Mouse (Mus musculus): Measurements from ENCODE around the gene Tmem102. TPM values are rescaled to one million over a fixed set of nuclear protein-coding genes. Genes with fewer than 3 reads are reported as not detected.
A peak's percentile ranks its signal among the peaks of the same experiment; 100 is the strongest.

The Tmem102 gene
- polyA plus RNA-seq, 1 experiment from 2014 or later = 0.82 TPM

DNA sequence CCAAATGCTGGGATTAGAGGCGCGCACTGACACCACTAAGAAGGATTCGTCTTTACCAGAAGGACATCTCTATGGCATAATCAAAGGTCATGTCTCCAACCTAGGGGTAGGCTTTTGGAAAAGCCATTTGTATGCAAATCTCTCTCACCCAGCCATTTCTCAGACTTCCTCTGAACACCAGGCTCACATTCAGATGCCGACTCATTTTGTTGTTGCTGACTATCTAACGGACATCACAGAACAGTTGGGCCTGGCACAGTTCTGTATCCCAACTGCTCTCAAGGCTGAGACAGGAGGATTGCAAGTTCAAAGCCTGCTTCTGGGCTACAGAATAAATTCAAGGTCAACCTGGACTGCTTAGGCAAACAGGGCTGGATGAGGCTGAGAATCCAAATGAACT is 18.1 kb downstream of the Tmem102 start:
- Histone ChIP-seq H3K9ac (replicated peaks; ENCODE audit: low read length) (no peak overlapping the region), H3K27ac (replicated peaks; ENCODE audit: low read depth, low read length) (no peak overlapping the region), H3K9me3 (ENCODE audit: control insufficient read depth, low read length) (no peaks in the 10 kb centered on the region), H3K27me3 (ENCODE audit: control insufficient read depth, insufficient read depth, low read length) (no peaks in the 10 kb centered on the region), H3K4me1 (ENCODE audit: control insufficient read depth, insufficient read depth, low read length) (no peaks in the 10 kb centered on the region), H3K36me3 (ENCODE audit: control insufficient read depth, insufficient read depth, low read length) (no peaks in the 10 kb centered on the region), H3K4me3 (replicated peaks; ENCODE audit: low read depth, low read length) (no peak overlapping the region), H3K4me2 (ENCODE audit: low read length) (no peak overlapping the region)
- no peak for DNase-seq
- WGBS = 64% methylated on average over 5 of the region's 5 CpGs
- ATAC-seq (ENCODE audit: low FRiP score, low TSS enrichment) = no peak

GRCm38 (mm10) chr11:69784793-69785272 is 20.6 kb downstream of the Tmem102 start:
- no peak for ATAC-seq (ENCODE audit: low FRiP score, low TSS enrichment)
- no peaks in the 10 kb centered on the region for H3K4me1 ChIP-seq (ENCODE audit: control insufficient read depth, insufficient read depth, low read length)
- DNase-seq = no peak
- no peaks in the 10 kb centered on the region for H3K27me3 ChIP-seq (ENCODE audit: control insufficient read depth, insufficient read depth, low read length)
- no peak overlapping the region for H3K4me2 ChIP-seq (ENCODE audit: low read length)
- no peaks in the 10 kb centered on the region for H3K9me3 ChIP-seq (ENCODE audit: control insufficient read depth, low read length)
- H3K27ac ChIP-seq (replicated peaks; ENCODE audit: low read depth, low read length) = no peak overlapping the region
- H3K4me3 ChIP-seq (replicated peaks; ENCODE audit: low read depth, low read length) = no peak overlapping the region
- no peaks in the 10 kb centered on the region for H3K36me3 ChIP-seq (ENCODE audit: control insufficient read depth, insufficient read depth, low read length)
- H3K9ac ChIP-seq (replicated peaks; ENCODE audit: low read length) = no peak overlapping the region
- 51% methylated on average over 15 of the region's 15 CpGs for WGBS

DNA sequence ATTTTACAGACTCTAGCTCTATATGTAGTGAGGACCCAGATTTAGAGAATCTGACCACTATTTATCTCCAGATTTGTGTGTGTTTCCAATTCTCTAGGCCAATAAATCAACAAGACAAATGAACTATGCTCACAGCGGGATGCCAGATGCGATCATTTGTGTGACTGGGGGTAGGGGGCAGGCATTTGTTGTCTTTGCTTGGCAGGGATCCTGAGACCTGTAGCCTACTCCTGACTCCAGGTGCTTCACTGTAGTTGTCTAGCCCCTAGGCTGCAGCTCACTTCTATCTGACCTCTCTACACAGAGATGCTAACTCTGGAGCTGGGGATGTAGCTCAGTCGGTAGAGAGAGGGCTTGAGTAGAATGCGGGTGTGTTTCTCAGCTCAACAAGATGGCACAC is 23.6 kb downstream of the Tmem102 start:
- Histone ChIP-seq H3K4me3 (replicated peaks; ENCODE audit: low read depth, low read length) (no peak overlapping the region), H3K4me2 (ENCODE audit: low read length) (no peak overlapping the region), H3K9ac (replicated peaks; ENCODE audit: low read length) (no peak overlapping the region), H3K4me1 (ENCODE audit: control insufficient read depth, insufficient read depth, low read length) (no peaks in the 10 kb centered on the region), H3K27ac (replicated peaks; ENCODE audit: low read depth, low read length) (no peak overlapping the region), H3K9me3 (ENCODE audit: control insufficient read depth, low read length) (no peaks in the 10 kb centered on the region), H3K36me3 (ENCODE audit: control insufficient read depth, insufficient read depth, low read length) (peaks cover 8% of the 10 kb centered on the region), H3K27me3 (ENCODE audit: control insufficient read depth, insufficient read depth, low read length) (no peaks in the 10 kb centered on the region)
- 40% methylated on average over 4 of the region's 4 CpGs for WGBS
- ATAC-seq (ENCODE audit: low FRiP score, low TSS enrichment) (no peak), DNase-seq (no peak)

- Histone ChIP-seq H3K27ac (replicated peaks; ENCODE audit: low read depth, low read length) (no peak overlapping the region), H3K4me2 (ENCODE audit: low read length) (no peak overlapping the region), H3K9me3 (ENCODE audit: control insufficient read depth, low read length) (no peaks in the 10 kb centered on the region), H3K4me1 (ENCODE audit: control insufficient read depth, insufficient read depth, low read length) (no peaks in the 10 kb centered on the region), H3K4me3 (replicated peaks; ENCODE audit: low read depth, low read length) (no peak overlapping the region), H3K9ac (replicated peaks; ENCODE audit: low read length) (no peak overlapping the region), H3K36me3 (ENCODE audit: control insufficient read depth, insufficient read depth, low read length) (peaks cover 13% of the 10 kb centered on the region), H3K27me3 (ENCODE audit: control insufficient read depth, insufficient read depth, low read length) (no peaks in the 10 kb centered on the region)
- no peak for ATAC-seq (ENCODE audit: low FRiP score, low TSS enrichment)
- DNase-seq = no peak
- 54% methylated on average over 7 of the region's 7 CpGs for WGBS
These were observed 26.4 kb downstream of the Tmem102 start for GRCm38 (mm10) chr11:69778985-69779384.

GRCm38 (mm10) chr11:69778258-69778982 is 27.0 kb downstream of the Tmem102 start:
- ATAC-seq (ENCODE audit: low FRiP score, low TSS enrichment) = no peak
- no peak overlapping the region for H3K9ac ChIP-seq (replicated peaks; ENCODE audit: low read length)
- WGBS = 64% methylated on average over 23 of the region's 23 CpGs

GRCm38 (mm10) chr11:69777504-69778257 is 27.7 kb downstream of the Tmem102 start:
- DNase-seq = no peak
- no peak overlapping the region for H3K4me2 ChIP-seq (ENCODE audit: low read length)
- no peak overlapping the region for H3K9ac ChIP-seq (replicated peaks; ENCODE audit: low read length)
- ATAC-seq (ENCODE audit: low FRiP score, low TSS enrichment) = 0 out of 2 replicates have a peak, but pooled peaks have one; percentile 11
- H3K4me3 ChIP-seq (replicated peaks; ENCODE audit: low read depth, low read length) = no peak overlapping the region
- H3K4me1 ChIP-seq (ENCODE audit: control insufficient read depth, insufficient read depth, low read length) = no peaks in the 10 kb centered on the region
- no peak overlapping the region for H3K27ac ChIP-seq (replicated peaks; ENCODE audit: low read depth, low read length)
- no peaks in the 10 kb centered on the region for H3K9me3 ChIP-seq (ENCODE audit: control insufficient read depth, low read length)
- H3K36me3 ChIP-seq (ENCODE audit: control insufficient read depth, insufficient read depth, low read length) = peaks cover 13% of the 10 kb centered on the region
- 62% methylated on average over 26 of the region's 26 CpGs for WGBS
- H3K27me3 ChIP-seq (ENCODE audit: control insufficient read depth, insufficient read depth, low read length) = no peaks in the 10 kb centered on the region

More at GRCm38 (mm10) chr11:69778258-69778982, 27.0 kb downstream of the Tmem102 start:
- Histone ChIP-seq H3K4me1 (ENCODE audit: control insufficient read depth, insufficient read depth, low read length) (no peaks in the 10 kb centered on the region), H3K27me3 (ENCODE audit: control insufficient read depth, insufficient read depth, low read length) (no peaks in the 10 kb centered on the region), H3K27ac (replicated peaks; ENCODE audit: low read depth, low read length) (no peak overlapping the region), H3K9me3 (ENCODE audit: control insufficient read depth, low read length) (no peaks in the 10 kb centered on the region), H3K4me2 (ENCODE audit: low read length) (no peak overlapping the region), H3K36me3 (ENCODE audit: control insufficient read depth, insufficient read depth, low read length) (peaks cover 13% of the 10 kb centered on the region), H3K4me3 (replicated peaks; ENCODE audit: low read depth, low read length) (no peak overlapping the region)
- no peak for DNase-seq

DNA sequence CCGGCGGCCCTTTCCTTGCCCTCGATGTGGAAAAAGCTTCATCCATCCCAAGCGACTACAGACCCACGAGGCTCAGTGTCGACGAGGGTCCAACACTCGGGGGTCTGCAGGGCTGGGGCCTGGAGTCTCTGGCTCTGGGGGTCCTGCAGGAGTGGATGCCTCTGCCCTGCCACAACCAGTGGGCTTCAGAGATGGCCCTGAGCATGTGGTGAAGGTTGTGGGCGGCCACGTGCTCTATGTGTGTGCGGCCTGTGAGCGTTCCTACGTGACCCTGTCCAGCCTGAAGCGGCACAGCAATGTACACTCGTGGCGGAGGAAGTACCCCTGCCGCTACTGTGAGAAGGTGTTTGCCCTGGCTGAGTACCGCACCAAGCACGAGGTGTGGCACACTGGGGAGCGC is 28.9 kb downstream of the Tmem102 start:
- Histone ChIP-seq H3K4me1 (ENCODE audit: control insufficient read depth, insufficient read depth, low read length) (no peaks in the 10 kb centered on the region), H3K27ac (replicated peaks; ENCODE audit: low read depth, low read length) (no peak overlapping the region), H3K9ac (replicated peaks; ENCODE audit: low read length) (no peak overlapping the region), H3K4me2 (ENCODE audit: low read length) (no peak overlapping the region), H3K9me3 (ENCODE audit: control insufficient read depth, low read length) (no peaks in the 10 kb centered on the region), H3K36me3 (ENCODE audit: control insufficient read depth, insufficient read depth, low read length) (peaks cover 13% of the 10 kb centered on the region), H3K4me3 (replicated peaks; ENCODE audit: low read depth, low read length) (no peak overlapping the region), H3K27me3 (ENCODE audit: control insufficient read depth, insufficient read depth, low read length) (no peaks in the 10 kb centered on the region)
- no peak for DNase-seq
- 86% methylated on average over 20 of the region's 20 CpGs for WGBS
- ATAC-seq (ENCODE audit: low FRiP score, low TSS enrichment) = no peak

GRCm38 (mm10) chr11:69775716-69776115 is 29.7 kb downstream of the Tmem102 start:
- no peak for ATAC-seq (ENCODE audit: low FRiP score, low TSS enrichment)
- Histone ChIP-seq H3K4me2 (ENCODE audit: low read length) (no peak overlapping the region), H3K27ac (replicated peaks; ENCODE audit: low read depth, low read length) (no peak overlapping the region), H3K9me3 (ENCODE audit: control insufficient read depth, low read length) (no peaks in the 10 kb centered on the region), H3K4me1 (ENCODE audit: control insufficient read depth, insufficient read depth, low read length) (no peaks in the 10 kb centered on the region), H3K9ac (replicated peaks; ENCODE audit: low read length) (no peak overlapping the region), H3K36me3 (ENCODE audit: control insufficient read depth, insufficient read depth, low read length) (peaks cover 16% of the 10 kb centered on the region), H3K4me3 (replicated peaks; ENCODE audit: low read depth, low read length) (no peak overlapping the region), H3K27me3 (ENCODE audit: control insufficient read depth, insufficient read depth, low read length) (no peaks in the 10 kb centered on the region)
- DNase-seq = no peak
- 78% methylated on average over 10 of the region's 10 CpGs for WGBS
